Mouse (Mus musculus) gastrocnemius, postnatal 10 days (tissue): ENCODE results near the gene Ly6g5c. TPM values are rescaled to one million over a fixed set of nuclear protein-coding genes. Genes with fewer than 3 reads are reported as not detected.

Source experiments
- DNase-seq: peaks from one replicate; pipeline ENCODE4 v3.0.0; 2021; ENCODE audit warnings: mixed read lengths
- total RNA-seq, 2 experiments: library from RNA; stranded (reverse); gene quantifications; 2 replicates each; pipeline ENCODE4 v1.2.3; 2021

Ly6g5c gene
- total RNA-seq, 2 experiments from 2014 or later: not detected

DNA sequence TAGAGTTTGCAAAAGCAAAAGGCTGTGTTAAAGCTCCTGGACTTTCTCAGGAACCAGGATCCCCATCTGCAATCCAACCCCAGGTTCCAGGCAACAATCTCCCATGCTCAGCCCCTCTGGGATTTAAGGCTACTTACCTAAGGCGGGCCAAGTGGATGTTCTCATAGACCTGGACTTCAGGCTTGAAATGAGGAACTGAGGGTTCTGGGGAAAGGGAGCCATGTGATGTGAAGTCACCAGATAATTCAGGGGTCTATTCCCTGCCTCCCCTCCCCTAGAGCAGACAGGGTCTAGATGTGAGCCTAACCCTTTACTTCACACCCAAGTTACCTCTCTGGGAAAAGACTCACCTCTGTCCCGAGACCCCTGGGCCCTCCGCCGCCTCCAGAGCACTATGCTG is 27.4 kb upstream of the Ly6g5c start:
- DNase-seq: no peak

DNA sequence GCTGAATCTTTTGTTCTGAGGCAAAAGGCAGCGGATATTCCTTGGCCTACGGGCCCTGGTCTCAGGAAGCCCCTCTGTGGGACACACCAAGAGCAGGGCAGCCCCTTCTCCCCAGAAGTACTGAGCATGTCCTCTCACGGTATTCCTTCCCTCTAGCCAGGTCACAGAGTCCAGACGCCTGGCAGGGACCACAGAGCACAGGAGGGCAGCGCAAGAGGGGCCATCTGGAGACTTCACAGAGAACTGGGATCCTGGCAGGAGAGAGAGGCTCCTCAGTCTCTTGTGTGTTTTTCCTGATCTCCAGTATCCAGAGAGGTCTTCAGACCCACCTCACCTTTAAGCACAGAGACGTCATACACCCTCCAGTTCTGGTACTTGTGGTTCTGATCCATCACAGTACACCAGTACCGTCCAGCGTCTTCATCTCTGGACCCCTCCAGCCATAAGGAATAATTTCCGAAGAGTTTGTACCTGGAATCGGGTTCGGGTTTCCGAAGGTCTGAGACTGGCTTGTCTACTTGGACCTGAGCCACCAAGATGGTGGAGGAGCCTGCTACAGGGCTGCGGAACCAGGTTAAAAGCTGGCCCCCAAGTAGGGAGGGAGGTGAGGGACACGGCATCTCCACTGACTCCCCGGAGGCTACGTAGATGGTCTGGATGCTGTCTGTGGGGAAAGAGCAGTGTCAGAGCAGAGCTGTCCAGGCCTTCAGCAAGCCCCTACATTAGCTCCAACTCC is 25.1 kb upstream of the Ly6g5c start:
- no peak for DNase-seq

DNA sequence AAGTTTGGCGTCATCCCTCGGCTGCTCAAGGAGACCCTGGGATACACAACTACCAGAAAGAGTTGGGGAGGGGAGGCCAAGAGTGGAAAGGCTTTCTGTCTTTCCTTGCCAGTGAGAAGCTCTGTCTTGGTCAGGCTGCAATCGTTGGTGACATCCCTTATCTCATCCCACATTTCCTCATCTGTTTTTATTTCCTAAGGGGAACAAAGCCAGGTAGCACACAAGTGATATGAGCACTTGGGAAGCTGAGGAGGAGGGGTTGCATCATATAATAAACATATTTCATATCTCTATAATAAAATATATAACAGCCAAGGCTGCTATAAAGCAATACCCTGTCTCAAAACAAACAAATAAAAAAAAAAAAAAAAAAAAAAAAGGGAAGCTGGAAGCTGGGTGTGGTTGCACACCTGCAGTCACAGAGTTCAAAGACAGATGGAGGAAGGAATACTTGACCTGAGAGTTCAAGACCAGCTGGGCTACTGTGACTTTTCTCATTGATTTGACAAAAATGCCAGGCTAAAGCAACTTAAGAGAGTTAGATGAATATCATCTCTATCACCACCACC is 24.1 kb upstream of the Ly6g5c start:
- DNase-seq: no peak

DNA sequence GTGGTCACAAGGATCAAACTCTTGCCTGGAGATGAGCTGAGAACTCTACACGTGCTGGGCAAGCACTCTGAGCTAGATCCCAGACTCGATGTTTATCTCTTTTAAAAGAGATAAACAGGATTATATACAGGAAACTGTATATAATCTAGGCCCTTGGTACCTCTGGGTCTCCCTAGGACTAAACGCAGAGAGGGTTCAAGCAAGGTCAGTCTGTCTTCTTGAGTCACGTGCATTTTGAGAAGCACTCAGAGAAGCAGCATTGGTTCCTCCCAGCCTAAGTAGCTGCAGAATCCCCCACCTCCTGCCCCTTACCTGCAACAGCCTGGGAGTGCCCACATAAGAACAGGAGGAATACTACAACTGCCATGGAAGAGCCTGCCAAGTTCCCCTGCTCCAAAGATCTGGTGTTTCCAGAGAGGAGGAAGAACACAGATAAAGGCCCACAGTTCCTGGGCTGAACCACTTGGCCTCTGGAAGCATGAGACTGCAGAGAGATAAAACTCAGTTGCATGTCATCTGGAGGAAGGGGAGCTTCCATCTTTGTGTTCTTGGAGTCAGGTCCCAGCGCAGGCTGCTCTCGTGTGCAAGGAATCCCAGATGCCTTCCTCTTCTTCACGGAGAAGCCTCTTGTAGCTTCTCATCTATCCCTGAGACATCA is 22.7 kb upstream of the Ly6g5c start, which contains the start of gene Ly6g6f:
Gene Ly6g6f (minus strand): TSS at position 403 of the 658 bp plus-strand sequence.
- no peak for DNase-seq

DNA sequence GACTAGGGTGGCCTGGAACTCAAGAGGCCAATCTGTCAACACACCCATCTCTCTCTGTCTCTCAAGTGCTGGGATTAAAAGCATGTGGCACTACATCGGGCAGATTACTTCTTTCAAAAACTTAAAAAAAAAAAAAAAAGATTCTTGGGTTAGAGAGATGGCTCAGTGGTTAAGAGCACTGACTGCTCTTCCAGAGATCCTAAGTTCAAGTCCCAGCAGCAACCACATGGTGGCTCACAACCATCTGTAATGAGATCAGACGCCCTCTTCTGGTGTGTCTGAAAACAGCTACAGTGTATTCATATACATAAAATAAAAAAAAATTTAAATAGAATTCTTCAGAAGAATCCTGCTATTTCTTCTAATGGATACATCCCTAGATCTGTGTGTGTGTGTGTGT is 19.9 kb upstream of the Ly6g5c start:
- no peak for DNase-seq

DNA sequence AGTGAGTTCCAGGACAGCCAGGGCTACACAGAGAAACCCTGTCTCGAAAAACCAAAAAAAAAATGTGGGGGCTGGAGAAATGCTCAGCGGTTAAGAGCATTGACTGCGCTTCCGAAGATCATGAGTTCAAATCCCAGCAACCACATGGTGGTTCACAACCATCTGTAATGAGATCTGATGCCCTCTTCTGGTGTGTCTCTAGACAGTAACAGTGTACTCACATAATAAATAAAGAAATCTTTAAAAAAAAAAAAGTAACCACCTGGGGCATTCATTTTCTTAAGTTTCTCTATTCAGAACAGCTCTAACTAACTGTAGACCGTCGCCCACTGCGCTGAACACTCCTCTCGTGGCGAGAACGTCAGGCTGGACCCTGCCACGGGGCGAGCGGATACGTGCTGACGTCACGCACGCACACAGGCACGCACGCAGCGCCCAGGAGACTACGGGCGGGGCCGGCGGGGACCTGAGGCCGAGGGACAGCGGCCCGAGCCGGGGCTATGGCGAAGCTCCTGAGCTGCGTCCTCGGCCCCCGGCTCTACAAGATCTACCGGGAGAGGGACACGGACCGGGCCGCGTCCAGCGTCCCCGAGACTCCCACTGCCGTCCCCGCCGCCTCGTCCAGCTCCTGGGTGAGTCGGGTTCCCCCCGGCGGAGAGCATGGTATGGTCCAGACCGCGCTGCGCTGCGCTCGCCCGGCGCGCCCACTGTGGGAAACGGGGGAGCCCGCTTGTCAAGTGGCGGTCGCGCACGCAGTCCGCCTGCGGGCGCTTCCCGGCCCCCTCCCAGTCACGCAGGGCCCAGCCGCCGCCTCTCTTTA is 19.0 kb upstream of the Ly6g5c start, which contains the start of gene Abhd16a:
Gene Abhd16a (plus strand): TSS at position 439 of the 820 bp plus-strand sequence.
- peak; percentile 93 for DNase-seq

DNA sequence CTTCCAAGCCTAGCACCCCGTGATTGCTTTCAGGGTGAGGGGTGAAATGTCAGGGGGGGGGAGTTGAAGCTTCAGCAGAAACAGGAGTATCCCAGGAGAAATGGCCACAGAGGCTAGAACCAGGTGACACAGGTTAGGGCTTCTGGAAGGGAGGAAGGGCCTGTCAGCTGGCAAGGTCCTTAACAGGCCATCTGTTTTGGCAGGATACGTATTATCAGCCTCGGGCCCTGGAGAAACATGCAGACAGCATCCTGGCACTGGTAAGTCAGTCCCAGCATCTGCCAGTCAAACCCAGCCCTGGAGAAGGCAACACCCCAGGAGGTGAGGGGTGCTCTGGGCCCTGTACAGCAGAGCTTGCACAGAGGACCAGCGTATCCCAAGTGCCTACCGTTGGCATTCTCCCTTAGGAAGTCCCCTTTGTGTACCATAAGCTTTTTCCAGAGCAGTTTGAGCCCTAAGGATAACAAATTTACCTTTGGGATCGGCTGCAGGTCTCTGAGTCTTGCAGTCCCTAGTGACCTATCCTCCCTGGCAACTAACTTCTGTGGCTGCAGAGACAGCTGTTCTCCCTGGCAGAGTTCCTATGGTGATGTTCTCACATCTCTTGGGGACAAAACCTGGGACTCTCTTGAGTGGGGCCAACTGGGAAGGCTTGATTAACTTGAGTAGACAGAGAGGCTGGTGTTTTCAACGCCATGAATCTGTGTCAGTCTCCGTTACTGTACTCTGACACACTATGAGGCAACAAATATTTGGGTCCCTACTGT is 17.7 kb upstream of the Ly6g5c start:
- no peak for DNase-seq

DNA sequence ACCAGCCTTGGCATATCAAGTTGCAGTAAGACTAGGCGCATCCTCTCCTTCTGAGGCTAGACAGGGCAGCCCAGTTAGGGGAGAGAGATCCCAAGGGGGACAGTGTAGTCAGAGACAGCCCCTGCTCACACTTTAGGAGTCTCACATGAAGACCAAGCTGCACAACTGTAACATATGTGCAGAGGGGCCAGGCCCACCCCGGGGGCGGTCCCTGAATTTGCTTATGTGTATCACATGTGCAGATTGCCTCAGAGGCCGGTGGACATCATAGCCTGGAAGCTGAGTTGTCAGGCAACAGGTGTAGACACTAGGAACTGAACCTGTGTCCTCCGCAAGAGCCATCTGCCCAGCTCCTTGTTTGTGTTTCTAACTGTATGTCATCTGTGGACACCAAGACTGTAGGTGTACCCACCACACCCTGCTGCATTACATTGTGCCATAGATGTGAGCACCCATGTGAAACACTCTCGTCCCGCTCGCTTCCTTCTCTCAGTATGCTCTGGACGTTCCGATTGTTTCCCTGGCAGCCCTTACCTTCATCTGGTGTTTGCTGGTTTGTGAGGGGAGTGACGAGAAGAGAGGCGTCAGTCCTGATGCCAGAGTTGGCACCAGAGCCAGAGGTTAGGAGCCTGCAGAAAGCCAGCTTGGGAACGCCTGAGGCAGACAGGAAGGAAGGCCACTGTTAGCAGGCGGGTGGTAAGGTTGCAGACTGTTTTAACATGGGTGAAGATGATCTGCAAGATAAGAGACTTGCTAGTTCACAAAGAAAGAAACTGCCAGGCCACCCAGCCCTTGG is 15.5 kb upstream of the Ly6g5c start:
- no peak for DNase-seq

DNA sequence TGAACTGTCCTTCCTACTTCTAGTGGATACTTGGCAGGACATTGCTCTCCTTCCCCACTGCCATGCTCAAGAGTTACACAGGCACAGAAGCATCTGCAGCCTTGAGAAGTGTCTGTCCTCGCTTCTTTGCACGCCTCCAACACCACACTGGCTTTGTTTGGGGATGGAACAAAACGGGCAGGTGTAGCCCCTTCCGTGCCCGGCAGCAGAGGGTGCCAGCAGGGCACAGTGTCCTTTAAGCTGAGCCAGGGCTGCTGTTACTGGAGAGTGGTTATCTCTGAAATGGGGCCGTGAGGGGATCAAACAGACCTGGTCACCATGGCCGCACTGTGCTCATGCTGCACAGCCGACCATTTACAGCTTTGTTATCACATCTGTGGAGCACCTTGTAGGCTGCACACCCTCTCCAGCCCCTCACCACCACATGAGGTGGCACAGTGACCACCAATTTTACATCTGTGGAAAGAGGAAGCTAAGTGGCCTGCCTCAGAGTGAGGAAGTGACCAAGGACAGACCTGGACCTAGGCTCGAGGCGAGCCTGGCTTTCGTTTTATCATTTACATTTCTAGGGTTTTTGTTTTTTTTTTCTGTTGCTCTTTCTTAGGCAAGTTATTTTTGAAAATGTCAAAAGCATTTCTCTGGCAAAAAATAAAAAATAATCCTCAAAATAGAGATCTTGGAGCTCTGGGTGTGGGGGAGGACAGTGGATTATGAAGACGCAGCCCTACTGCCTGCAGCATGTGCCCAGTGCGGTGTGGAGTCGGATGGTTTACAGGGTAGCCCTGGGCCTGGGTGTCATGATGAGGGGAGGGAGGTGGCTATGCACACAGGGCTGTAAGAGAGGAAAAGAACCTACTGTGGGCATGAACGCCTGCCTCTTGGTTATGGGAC is 13.4 kb upstream of the Ly6g5c start:
- DNase-seq: no peak

DNA sequence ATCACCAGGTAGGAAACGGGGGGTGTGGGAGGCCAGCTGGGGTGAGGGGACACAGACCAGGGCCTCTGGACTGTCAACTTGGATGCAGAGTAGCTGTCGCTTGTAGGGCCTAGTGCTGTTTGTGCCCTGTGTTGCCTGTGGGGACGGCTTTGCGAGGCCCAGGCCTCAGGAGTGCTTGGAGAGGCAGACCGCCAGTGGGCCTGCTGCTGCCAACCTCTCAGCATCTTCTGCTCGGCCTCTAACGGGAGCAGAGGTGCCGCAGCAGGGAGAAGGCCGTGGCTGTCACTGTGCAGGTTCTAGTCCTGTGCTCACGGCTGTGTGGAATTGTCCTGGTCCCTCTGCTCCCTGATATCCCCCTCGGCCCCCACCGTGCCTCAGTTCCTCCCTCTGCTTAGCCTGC is 11.5 kb upstream of the Ly6g5c start:
- no peak for DNase-seq

DNA sequence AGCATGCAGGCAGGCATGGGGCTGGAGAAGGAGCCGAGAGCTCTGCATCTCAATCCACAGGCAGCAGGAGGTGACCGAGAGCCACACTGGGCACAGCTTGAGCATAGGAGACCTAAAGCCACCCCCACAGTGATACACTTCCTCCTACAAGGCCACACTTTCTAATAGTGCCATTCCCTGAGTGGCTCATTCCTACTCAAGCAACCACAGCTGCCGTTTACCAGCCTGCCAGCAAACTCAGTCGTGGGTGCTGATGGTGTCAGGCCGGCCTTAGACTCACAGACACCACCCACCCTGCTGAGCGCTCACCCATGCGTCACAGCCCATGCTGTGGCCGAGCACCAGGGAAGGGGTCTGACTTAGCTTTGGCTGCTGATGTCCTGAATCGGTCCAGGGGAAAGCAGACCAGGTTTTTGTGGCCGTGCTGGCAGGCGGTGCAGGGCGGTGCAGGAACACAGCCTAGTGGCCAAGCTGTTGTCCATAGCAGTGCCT is 10.9 kb upstream of the Ly6g5c start:
- DNase-seq: no peak

DNA sequence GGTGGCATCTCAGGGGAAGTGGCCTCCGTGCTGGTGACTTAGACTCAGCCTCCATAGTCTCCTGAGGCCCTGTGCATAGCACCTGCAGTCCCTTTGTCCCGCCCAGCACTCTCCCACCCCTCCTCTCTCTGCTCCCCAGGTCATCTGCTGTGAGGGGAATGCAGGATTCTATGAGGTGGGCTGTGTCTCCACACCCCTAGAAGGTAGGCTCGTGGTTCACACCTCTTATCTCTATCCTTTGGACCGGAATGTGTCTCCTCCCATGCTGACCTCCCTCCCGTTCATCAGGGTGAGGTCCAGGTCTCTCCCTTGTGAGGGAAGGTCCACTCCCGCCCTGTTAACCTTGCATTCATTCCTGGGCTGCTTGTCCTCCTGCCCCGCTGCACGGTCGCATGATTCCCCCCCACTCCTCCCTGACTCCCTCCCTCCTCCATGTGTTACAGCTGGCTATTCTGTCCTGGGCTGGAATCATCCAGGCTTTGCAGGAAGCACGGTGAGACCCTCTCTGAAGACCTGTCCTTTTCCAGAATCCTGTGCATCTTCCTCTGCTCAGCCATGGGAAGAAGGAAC is 7.8 kb upstream of the Ly6g5c start:
- DNase-seq: no peak

DNA sequence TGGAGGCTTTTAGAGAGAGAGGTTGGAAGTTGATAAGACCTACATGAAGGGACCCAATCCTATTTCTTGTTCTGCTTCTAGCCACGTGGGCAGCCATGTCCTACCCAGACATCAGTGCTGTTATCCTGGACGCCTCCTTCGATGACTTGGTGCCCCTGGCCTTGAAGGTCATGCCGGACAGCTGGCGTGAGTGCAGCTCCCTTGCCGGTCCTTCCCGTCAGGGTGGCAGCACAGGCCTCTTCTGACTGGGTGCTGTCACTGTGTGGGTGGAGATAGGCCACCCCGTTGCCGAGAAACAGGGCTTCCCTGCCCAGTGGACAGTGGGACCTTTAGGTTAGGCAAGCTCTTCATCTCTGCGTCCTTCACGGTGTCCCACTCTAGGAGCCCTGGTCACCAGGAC is 6.9 kb upstream of the Ly6g5c start:
- no peak for DNase-seq

DNA sequence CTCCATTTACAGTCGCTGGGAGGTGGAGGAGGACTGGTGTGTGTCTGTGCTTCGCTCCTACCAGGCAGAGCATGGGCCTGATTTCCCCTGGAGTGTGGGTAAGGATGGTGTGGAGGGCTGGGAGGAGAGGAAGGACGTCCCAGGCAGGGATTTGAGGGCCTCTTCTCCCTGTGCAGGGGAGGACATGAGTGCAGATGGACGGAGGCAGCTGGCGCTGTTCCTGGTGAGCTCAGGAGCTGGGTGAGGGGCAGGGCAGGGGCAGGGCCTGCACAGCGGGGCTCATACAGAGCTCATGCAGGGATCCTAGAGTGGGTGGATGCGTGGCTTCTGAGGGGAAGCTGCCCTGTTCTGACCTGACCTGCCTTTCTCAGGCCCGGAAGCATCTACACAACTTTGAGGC is 5.8 kb upstream of the Ly6g5c start:
- DNase-seq: no peak

DNA sequence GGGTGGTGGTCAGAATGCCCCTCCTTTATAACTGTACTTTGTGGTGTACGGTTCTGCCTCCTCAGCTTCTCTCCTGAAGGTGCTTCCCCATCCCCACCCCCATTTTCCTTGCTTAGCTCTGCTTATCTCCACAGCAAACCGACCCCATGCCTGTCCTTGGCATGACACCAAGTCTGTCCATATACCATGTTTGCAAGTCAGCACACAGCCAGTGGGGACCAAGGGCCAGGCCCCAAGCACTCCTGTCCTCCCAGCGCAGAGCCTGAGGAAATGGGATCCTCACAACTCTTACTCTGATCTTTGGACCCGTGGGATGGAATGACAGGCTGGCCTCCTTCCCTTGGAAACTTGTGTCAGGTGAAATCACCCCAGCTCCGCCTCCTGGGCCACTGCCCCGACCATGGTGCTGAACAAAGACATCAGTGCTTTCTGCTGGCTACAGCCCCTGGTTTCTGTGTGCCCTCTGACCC is 4.8 kb upstream of the Ly6g5c start:
- no peak for DNase-seq

DNA sequence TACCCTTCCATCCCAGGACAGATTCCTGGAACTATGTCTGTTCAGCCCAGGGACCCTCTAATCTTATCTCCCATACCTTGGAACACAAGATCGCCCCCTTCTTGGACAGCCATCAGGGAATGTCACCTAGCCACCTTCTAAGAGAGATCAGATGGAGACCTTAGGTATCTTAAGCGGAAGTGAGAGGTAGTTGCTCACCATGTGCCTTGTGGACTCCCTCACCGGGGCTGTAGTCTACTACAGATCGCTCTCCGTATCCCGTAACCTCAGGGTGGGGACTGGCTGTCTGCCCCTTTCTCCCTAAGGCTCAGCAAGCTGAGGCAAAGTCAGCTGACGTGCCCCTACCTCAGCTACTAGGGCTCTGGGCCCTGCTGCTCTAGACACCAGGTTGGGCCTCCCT is 4.0 kb upstream of the Ly6g5c start:
- no peak for DNase-seq

DNA sequence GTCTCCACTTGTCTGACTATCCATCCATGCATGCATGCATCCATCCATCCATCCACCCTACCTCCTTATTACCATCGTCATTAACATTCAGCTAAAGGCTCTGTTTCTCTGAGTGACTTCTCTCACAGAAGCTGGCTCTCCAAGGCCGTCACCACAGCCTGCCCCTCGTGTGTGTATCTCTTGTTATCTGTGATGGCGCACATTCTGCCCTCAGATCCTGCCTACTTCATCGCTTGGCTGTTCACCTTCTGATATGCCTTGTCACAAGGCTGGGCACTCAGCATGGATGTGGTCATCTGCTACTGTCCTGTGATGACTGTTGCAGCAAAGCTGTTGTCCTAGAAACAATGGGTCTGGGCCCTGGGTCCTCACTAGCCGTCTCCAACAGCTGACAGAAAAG is 3.3 kb upstream of the Ly6g5c start:
- no peak for DNase-seq

DNA sequence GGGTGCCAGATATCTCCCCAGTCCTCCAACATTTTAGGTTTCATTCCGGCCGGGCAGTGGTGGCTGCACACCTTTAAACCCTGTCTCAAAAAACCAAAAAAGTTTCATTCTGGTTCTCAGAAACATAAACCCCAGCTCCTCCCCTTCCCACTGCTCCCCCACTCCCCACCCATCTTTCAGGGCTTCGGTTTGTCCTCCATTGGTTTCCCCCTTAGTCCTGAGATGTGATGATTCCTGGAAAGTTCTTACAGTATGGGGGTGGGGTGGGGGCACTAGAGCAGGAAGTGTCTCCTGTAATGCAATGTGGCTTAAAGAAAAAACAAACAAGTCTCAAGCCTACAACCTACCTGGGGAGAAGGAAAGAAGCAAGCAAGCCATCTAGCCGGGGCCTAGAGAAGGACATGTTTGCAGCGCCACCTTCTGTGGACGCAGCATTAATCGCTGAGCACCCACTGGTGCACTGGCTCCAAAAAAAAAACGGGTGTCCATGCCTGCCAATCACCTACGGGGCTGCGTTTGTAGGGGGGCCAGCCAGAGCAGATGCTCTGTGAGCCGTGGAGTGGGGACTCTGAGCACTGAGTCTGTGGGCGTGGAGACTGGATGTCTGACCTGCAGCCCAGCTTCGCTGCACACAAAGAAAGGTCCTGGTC is 2.2 kb upstream of the Ly6g5c start:
- DNase-seq: no peak

DNA sequence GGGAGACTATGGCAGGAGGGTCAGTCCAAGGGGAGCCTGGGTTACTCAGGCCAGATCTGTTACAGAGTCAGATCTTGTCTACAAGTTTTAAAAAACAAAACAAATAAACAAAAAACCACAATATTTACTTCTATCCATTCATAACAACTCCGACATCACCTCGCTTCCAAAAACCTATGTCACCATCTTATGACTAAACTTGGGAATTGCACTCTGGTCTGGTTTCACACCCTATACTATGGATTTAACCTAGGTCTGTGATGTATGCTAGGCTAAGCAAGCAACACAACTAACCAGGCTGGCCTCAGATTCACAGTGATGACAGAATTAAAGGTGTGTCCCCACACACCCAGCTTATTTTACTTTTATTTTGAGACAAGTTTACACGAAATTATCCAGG is 1.6 kb upstream of the Ly6g5c start:
- DNase-seq: no peak
